Mouse (Mus musculus): ENCODE measurements around the gene Nhlrc4. TPM values are rescaled to one million over a fixed set of nuclear protein-coding genes. Genes with fewer than 3 reads are reported as not detected.
A peak's percentile ranks its signal among the peaks of the same experiment; 100 is the strongest.

Nhlrc4 gene
- polyA plus RNA-seq, 1 experiment: not detected

DNA sequence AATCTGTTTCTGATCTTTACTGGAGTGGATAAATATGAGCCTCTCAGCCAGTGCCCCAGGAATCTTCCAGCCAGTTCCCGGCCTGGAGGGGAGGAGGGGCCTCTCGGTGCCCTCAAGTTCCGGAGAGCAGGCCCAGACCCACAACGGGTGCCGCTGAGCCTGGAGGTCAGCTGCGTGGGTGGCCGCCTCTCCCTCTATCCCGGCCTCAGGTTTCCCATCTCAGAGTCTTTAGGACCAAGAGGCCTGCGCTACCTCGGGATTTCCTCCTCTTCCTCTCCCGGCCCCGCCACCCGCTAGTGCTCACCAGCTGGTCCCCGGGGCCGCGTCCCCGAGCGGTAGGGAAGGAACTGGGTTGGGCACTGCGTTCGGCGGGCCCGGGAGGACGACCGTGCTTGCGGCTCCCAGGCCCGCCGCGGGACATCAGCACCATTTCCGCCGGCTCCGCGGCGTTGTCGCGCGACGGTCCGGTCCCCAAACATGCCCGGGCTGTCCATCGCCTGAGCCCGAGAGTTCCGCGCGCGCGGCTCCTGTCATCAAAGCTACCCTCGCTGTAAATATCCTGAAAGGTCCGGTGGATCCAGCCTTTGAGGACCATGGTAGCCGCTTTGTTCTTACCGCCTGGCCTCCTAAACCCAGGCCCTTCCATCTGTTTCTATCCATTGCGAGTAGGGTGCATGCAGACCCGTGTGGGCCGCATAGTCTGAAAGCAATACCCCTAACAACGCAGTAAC lies 3.1 kb downstream of the Nhlrc4 start:
- TF ChIP-seq CTCF (IDR thresholded peaks at IDR 0.05; ENCODE audit: low read depth, low read length): no peak
- no peak for TF ChIP-seq POLR2A (IDR thresholded peaks at IDR 0.05; ENCODE audit: borderline replicate concordance, low read depth, low read length)
- Histone ChIP-seq H3K4me1 (ENCODE audit: control insufficient read depth, insufficient read depth, low read length) (peaks cover 21% of the 10 kb centered on the region), H3K4me3 (ENCODE audit: insufficient read depth, low read length) (peak overlapping the region; percentile 95), H3K27ac (ENCODE audit: insufficient read depth, low read depth, low read length) (peak overlapping the region; percentile 71)

DNA sequence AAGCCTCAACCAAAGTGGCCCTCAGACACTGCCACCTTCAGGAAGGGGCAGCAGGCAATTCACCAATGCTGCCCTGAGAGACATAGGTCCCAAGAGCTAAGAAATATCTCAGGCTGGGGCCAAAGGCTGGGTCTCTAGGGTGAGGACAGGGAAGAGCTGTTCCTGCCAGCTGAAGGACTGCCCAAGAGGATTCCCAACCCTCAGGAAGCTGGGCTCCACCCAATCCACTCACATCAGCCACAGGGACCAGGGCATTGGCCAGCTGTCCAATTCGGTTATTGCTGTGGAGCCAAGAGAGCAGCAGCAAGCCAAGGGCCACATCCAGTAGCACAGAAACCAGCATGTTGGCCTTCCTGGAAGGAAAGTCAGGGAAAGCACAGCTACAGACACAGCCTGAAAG lies 10.2 kb downstream of the Nhlrc4 start:
- Histone ChIP-seq H3K4me3 (ENCODE audit: insufficient read depth, low read length) (no peak overlapping the region), H3K4me1 (ENCODE audit: control insufficient read depth, insufficient read depth, low read length) (no peaks in the 10 kb centered on the region), H3K27ac (ENCODE audit: insufficient read depth, low read depth, low read length) (no peak overlapping the region)
- no peak for TF ChIP-seq CTCF (IDR thresholded peaks at IDR 0.05; ENCODE audit: low read depth, low read length)
- no peak for TF ChIP-seq POLR2A (IDR thresholded peaks at IDR 0.05; ENCODE audit: borderline replicate concordance, low read depth, low read length)

DNA sequence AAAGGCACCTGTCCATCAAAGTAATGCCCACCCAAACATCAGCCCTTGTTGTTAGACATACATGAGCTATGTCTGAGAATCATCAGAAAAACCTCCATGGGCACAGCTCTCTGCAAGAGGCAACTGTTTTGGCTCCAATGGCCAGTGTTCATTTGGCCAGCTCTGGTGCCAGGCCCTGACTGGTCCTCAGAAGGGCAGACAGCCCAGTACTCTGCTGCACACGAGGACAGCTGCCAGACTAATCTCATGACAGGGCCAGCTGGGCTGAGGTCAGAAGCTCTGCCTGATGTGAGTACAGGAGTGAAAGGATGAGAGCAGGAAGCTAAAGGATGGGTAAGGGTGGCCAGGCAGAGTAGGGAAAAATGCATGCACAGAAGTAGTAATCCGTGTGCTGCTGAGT lies 19.4 kb downstream of the Nhlrc4 start:
- Histone ChIP-seq H3K4me3 (ENCODE audit: insufficient read depth, low read length) (no peak overlapping the region), H3K27ac (ENCODE audit: insufficient read depth, low read depth, low read length) (no peak overlapping the region), H3K4me1 (ENCODE audit: control insufficient read depth, insufficient read depth, low read length) (peaks cover 14% of the 10 kb centered on the region)
- TF ChIP-seq CTCF (IDR thresholded peaks at IDR 0.05; ENCODE audit: low read depth, low read length) (no peak), POLR2A (IDR thresholded peaks at IDR 0.05; ENCODE audit: borderline replicate concordance, low read depth, low read length) (no peak)

DNA sequence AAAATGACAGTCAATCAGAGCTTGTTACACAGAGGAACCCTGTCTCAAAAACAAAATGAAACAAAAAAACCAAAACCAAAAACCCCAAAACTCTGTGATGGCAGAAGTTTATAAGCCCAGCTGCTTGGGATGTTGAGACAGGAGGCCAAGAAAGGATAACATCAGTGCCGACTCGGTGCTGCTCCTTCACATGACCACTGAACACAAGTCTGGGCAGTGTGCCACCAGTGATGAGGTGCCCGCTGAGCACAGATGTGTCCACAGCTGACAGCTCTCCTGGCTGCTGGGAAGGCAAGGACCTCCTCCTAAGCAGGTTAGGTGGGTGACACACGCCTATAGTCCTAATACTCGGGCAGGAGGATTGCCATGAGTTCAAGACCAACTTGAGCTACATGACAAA lies 22.6 kb downstream of the Nhlrc4 start:
- TF ChIP-seq POLR2A (IDR thresholded peaks at IDR 0.05; ENCODE audit: borderline replicate concordance, low read depth, low read length) (no peak), CTCF (IDR thresholded peaks at IDR 0.05; ENCODE audit: low read depth, low read length) (no peak)
- H3K27ac ChIP-seq (ENCODE audit: insufficient read depth, low read depth, low read length): no peak overlapping the region
- H3K4me1 ChIP-seq (ENCODE audit: control insufficient read depth, insufficient read depth, low read length): peaks cover 20% of the 10 kb centered on the region
- no peak overlapping the region for H3K4me3 ChIP-seq (ENCODE audit: insufficient read depth, low read length)

DNA sequence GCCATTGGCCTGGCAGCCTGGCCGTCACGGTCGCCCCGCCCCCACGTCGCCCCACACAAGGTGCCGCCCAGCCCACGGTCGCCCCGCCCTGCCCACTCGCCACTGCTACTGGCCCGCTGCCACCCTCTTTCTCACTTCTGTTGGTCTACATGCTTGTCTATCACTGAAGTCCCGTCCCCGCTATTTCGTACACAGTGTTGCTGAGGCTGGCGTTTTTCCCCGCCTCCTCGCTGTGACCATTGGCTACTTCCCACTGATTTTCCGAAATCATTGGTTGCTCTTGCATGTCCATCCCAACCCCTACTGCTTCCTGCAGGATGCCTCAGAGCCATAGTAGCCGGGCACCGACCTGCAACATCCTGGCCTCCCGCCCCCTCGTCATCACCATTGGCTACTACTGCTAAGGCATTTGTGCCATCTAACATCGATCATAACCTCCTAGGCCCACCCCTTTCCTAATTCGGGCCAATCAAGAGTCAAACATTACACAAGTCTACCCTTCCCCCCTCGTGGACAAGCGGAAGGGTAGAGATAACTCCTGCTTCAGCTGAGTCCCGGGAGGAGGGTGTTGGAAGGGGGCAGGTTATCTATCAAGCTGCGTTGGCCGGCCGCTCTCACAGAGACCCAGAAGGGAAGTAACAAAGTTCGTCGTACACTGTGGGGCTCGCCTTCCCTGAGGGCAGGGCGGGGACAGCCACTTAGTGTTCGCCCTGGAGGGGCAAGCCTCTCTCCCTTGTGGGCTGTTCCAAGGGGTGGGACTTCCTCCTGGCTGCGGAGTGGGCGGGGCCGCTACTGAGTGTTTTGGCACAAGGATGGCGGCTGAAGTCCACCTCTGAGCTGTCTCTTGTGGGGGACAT lies 24.7 kb downstream of the Nhlrc4 start:
- Histone ChIP-seq H3K27ac (ENCODE audit: insufficient read depth, low read depth, low read length) (peak overlapping the region; percentile 92), H3K4me1 (ENCODE audit: control insufficient read depth, insufficient read depth, low read length) (peaks cover 37% of the 10 kb centered on the region), H3K4me3 (ENCODE audit: insufficient read depth, low read length) (peak overlapping the region; percentile 82)
- TF ChIP-seq POLR2A (IDR thresholded peaks at IDR 0.05; ENCODE audit: borderline replicate concordance, low read depth, low read length) (no peak), CTCF (IDR thresholded peaks at IDR 0.05; ENCODE audit: low read depth, low read length) (no peak)

DNA sequence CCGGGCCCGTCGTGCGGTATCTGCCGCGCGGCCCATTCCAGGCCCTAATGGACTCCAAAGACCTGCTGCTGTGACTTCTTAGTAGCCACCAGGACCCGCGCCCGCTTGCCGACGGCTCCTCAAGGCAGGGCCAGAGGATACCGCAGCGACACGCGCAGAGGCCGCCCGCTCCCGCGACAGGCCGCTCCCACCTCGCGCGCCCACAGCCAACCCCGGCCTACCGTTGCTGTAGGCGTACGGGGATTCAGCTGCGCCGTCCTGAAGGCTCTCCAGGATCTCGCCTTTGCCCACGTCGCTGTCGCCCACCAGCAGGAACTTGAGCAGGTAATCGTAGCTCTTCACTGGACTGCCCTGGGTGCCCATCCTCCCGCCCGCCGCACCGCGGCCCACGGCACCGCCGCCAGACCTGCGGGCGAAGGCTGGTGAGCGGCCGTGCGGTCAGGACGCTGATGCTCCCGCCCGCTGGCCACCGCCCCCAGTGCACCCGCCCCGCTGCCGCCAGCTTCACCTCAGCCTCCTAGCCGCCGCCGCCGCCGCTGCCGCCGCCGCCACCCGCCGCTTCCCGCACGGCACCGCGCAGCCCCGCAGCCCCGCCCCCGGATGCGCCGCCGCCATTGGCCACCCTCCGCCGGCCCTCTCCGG lies 25.5 kb downstream of the Nhlrc4 start, which contains the start of gene Rab40c:
TSS of gene Rab40c (minus strand) at position 584 of the 642 bp plus-strand sequence.
- Histone ChIP-seq H3K4me3 (ENCODE audit: insufficient read depth, low read length) (peak within 1 kb of the TSS; percentile 98), H3K27ac (ENCODE audit: insufficient read depth, low read depth, low read length) (peak within 1 kb of the TSS; percentile 92), H3K4me1 (ENCODE audit: control insufficient read depth, insufficient read depth, low read length) (peaks cover 44% of the 10 kb centered on the region)
- TF ChIP-seq POLR2A (IDR thresholded peaks at IDR 0.05; ENCODE audit: borderline replicate concordance, low read depth, low read length): peak; percentile 23; the same call in 1 of the 2 replicates
- TF ChIP-seq CTCF (IDR thresholded peaks at IDR 0.05; ENCODE audit: low read depth, low read length): no peak

DNA sequence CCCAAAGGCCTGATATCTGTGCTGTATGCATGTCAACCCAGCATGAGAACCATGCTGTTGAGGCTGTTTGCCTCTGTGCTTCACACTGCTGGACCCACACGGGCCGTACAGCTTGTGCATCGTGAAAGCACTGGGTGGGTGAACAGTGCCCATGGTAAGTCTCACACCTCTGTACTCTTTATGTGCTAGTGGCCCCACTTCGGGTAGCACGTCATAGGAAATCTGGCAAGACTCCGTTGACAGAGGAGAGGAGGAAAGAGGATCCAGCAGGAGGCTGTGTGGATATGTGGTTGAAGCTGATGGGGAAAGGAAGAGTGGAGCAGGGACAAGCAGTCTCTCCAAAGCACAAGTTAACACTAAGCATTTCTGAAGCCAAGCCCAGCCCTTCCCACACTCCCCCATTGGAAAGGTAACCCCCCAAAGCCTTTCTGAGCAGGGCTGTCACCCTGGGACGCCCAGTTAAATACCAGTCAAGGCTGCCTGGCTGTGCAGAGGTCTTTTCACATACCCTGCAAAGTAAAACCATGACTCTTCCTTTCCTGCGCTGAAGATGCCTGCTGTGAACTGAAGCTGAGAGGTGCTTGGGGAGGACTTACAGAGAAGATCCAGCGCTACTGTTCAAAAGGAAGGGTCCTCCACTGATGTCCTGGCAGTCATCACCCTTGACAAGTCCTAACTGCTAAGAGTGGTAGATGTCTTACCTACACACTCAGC lies 26.6 kb downstream of the Nhlrc4 start:
- TF ChIP-seq POLR2A (IDR thresholded peaks at IDR 0.05; ENCODE audit: borderline replicate concordance, low read depth, low read length) (no peak), CTCF (IDR thresholded peaks at IDR 0.05; ENCODE audit: low read depth, low read length) (no peak)
- H3K4me1 ChIP-seq (ENCODE audit: control insufficient read depth, insufficient read depth, low read length): peaks cover 46% of the 10 kb centered on the region
- H3K4me3 ChIP-seq (ENCODE audit: insufficient read depth, low read length): peak overlapping the region; percentile 98
- H3K27ac ChIP-seq (ENCODE audit: insufficient read depth, low read depth, low read length): peak overlapping the region; percentile 69

DNA sequence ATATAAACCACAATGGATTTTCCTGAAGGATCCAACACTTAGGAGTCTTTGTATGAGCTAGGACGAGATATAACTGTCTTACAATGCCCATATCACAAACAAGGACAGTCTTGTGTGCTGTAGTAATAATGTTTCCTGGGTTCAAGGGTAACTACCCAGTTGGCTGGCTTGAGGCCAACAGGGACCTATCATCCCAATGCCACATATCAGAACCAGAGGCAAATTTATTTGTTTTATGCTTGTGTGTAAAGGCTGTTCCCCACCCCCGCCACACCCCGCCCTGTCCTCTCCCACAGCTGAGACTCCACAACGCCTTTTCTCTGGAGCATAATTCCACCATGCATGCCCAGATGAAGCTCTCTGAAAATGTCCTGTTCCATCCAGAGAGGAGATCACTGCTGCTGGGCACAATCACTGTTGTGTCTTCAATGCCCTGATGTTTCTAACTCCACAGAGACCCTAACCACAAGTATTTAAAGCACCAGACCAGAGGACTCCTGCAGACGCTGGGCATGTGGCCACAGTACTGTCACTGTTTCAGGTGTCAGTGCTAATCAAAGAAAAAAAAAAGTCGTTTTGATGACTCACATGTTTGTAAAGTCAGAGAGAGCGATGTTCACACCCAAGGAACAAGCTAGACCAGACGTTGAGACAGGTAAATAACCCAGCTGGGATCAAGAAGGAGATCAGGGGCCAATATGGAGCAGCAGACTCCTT lies 27.7 kb downstream of the Nhlrc4 start:
- TF ChIP-seq CTCF (IDR thresholded peaks at IDR 0.05; ENCODE audit: low read depth, low read length) (no peak), POLR2A (IDR thresholded peaks at IDR 0.05; ENCODE audit: borderline replicate concordance, low read depth, low read length) (no peak)
- Histone ChIP-seq H3K4me3 (ENCODE audit: insufficient read depth, low read length) (0 out of 2 replicates have a peak overlapping the region, but pooled peaks have one; percentile 98), H3K27ac (ENCODE audit: insufficient read depth, low read depth, low read length) (no peak overlapping the region), H3K4me1 (ENCODE audit: control insufficient read depth, insufficient read depth, low read length) (peaks cover 49% of the 10 kb centered on the region)

Data from bone marrow macrophage, adult 2 months (primary cell).